Mouse (Mus musculus) midbrain, embryonic 10.5 days (tissue): ENCODE measurements around the gene Ajuba. TPM values are rescaled to one million over a fixed set of nuclear protein-coding genes. Genes with fewer than 3 reads are reported as not detected.

Source experiments
- DNase-seq: peaks from one replicate; pipeline ENCODE4 v3.0.0-alpha.2; 2017; ENCODE audit warnings: low spot score
- H3K27ac ChIP-seq: fragments of 300-500 bp; sonication (generic); replicated peaks from 2 replicates; pipeline ENCODE4 v1.5.1; 2016; ENCODE audit warnings: mild to moderate bottlenecking
- H3K27me3 ChIP-seq: fragments of 300-500 bp; sonication (generic); 2 replicates; pipeline ENCODE4 v1.6.1; 2016; ENCODE audit warnings: low read depth, mild to moderate bottlenecking; ENCODE audit not compliant: poor library complexity, severe bottlenecking
- H3K36me3 ChIP-seq: fragments of 300-500 bp; sonication (generic); 2 replicates; pipeline ENCODE4 v1.6.1; 2016; ENCODE audit warnings: mild to moderate bottlenecking, moderate library complexity
- H3K4me1 ChIP-seq: fragments of 300-500 bp; sonication (generic); 2 replicates; pipeline ENCODE4 v1.6.1; 2016
- H3K4me3 ChIP-seq: fragments of 300-500 bp; sonication (generic); 2 replicates; pipeline ENCODE4 v1.5.1; 2016; ENCODE audit warnings: mild to moderate bottlenecking, moderate library complexity
- H3K9me3 ChIP-seq: fragments of 300-500 bp; sonication (generic); replicated peaks from 2 replicates; pipeline ENCODE4 v1.6.1; 2016; ENCODE audit warnings: mild to moderate bottlenecking
- WGBS: fragments of 180-500 bp; shearing (Covaris S2); methylation state at CpG from one replicate; pipeline ENCODE4 v1.1.7; 2016; 5-methylcytosine and 5-hydroxymethylcytosine counted together
- polyA plus RNA-seq: library from polyadenylated mRNA; unstranded; fragments of >200 nt; fragmentation: Nextera tagmentation; extraction: Ambion mirVana; gene quantifications from 2 replicates; pipeline ENCODE4 v1.2.1, GENCODE M21; 2016

Gene Ajuba
- polyA plus RNA-seq, 1 experiment from 2014 or later = 88.8 TPM

DNA sequence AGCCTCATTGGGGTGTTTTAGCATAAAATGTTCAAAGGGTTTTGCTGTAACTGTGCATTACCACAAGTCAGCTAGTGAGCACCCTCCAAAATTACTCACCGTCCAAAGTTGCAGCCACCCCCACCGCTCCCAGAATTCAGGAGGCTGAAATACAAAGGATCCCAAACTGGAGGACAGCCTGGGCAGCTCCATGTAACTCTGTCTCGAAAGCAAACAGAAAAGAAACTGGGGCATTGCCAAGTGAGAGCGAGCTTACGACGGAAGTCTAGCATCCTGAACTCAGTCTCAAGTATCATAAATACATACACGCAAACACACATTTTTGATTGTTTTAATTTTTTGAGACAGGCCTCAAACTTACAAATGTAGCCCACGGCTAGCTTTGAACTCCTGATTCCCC, 20.0 kb downstream of the Ajuba start:
- 89% methylated on average over 8 of the region's 8 CpGs for WGBS
- Histone ChIP-seq H3K27ac (no peak overlapping the region), H3K9me3 (no peaks in the 10 kb centered on the region), H3K27me3 (no peaks in the 10 kb centered on the region), H3K36me3 (no peaks in the 10 kb centered on the region), H3K4me3 (no peak overlapping the region), H3K4me1 (peaks cover 16% of the 10 kb centered on the region)
- DNase-seq = no peak

DNA sequence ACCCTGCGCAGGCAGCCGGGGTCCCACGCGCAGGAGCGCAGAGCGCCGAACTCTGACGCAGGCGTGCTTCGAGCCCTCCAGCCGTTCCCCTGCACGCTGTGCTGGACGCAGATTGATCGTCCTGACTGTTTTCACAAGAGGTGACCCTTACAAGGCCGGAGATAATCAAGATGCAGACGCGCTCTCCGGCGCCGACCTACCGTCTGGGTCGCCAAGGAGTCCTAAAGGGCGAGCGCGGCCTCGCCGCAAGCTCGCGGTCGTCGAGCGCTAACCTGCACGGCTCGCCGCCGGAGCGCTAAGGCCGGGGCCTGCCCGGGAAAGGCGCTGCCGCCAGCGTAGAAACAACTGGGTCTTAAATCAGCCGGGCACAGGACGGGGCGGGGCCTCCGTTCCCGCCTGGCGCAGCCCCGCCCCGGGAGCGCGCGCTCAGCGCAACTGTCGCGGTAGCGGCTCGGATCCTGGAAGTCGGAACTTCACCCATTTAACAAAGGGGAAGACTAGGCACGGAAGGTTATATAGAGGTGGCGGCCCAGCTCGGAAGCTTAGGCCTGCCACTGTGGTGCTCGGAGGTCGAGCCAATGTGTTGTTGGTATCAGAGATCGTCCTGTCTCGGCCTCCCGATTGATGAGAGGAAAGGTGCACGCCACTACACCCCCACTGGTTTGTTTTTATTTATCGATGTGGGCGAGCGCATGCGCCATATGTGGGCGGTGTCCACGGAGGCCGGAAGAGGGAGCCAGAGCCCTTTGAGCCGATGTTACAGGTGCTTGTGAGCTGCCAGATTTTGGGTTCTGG, 23.2 kb downstream of the Ajuba start, which contains the start of gene Haus4:
Gene Haus4, minus strand, starts transcription at position 642 of the 795 bp plus-strand sequence.
- under 1% methylated on average over 76 of the region's 76 CpGs for WGBS
- H3K4me3 ChIP-seq = peak within 1 kb of the TSS; percentile 69
- H3K27ac ChIP-seq = peak within 1 kb of the TSS; percentile 93

DNA sequence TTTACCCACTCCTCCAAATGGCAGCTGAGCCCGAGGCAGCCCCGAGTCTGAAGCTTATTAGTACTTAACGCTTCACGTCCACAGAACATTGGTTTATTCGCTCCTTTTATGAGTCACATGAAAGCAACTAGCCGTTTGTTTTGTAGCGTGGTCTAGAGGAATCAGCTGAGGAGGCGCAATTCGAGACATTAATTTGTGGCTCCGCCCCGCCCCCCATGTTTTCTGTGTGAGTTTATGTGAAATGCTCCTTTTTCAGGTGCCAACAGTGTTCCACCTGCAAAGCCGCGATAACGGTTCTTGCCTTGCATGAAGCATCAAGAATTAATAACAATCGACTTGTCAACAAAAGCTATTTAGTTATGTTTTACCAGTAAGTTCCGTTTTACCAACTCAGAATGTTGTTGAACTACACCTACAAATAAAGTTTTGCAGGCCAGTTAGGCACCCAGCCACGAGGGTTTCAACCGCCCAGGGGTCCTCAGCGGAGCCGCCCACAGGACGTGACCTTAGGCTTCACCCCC, 23.8 kb downstream of the Ajuba start:
- DNase-seq = peak; percentile 21
- Histone ChIP-seq H3K4me3 (peak overlapping the region; percentile 69), H3K27me3 (no peaks in the 10 kb centered on the region), H3K4me1 (peaks cover 16% of the 10 kb centered on the region), H3K27ac (peak overlapping the region; percentile 93), H3K36me3 (peaks cover 36% of the 10 kb centered on the region), H3K9me3 (no peaks in the 10 kb centered on the region)
- WGBS = 8% methylated on average over 21 of the region's 21 CpGs

More for the DNA sequence above, 23.2 kb downstream of the Ajuba start, which contains the start of gene Haus4:
- Histone ChIP-seq H3K27me3 (no peaks in the 10 kb centered on the region), H3K4me1 (peaks cover 16% of the 10 kb centered on the region), H3K36me3 (peaks cover 30% of the 10 kb centered on the region), H3K9me3 (no peaks in the 10 kb centered on the region)
- DNase-seq = peak; percentile 89

DNA sequence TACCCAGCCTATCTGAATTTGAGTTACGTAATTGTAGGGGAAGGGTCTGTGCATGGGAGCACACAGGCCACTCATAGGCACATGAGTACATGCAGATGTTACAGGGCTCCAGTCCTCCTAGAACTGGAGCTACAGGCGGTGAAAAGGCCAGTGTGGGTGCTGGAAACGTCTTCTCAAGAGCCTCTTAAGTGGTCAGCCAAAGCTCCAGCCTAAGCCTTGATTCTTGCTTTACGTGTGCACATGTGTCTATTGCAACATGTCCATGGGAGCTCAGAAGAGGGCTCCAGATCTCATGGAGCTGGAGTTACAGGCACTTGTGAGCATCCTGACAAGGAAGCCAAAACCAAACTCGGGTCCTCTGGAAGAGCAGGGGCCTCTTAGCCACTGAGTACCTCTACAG, 32.7 kb downstream of the Ajuba start:
- Histone ChIP-seq H3K27me3 (no peaks in the 10 kb centered on the region), H3K4me1 (peaks cover 5% of the 10 kb centered on the region), H3K4me3 (no peak overlapping the region), H3K27ac (no peak overlapping the region), H3K9me3 (no peaks in the 10 kb centered on the region), H3K36me3 (peaks cover 90% of the 10 kb centered on the region)
- no peak for DNase-seq
- 92% methylated on average over 5 of the region's 5 CpGs for WGBS

DNA sequence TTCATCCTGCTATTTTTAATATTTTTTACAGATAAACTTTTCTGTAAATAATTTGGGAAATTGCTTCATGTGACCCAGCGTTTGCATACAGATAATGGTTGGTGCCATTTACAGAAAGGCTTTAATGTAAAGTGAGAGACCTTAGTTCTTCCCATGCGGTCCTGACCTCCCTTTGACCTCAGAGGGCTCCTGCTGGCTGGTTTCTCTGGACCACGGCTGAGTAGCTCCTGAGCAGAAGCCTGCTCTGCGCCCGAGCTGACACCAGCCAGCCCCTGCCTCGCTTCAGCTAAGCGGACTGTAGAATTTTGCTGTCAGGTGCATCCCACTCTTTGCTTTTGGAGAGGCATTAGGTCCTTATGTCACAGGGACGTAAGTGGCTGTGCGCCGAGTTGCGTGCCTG, 36.6 kb downstream of the Ajuba start:
- Histone ChIP-seq H3K27me3 (no peaks in the 10 kb centered on the region), H3K27ac (peak overlapping the region; percentile 57; the same call in 1 of the 2 replicates), H3K4me1 (peaks cover 5% of the 10 kb centered on the region), H3K36me3 (peaks cover 50% of the 10 kb centered on the region), H3K9me3 (no peaks in the 10 kb centered on the region), H3K4me3 (no peak overlapping the region)
- WGBS = 61% methylated on average over 11 of the region's 11 CpGs
- DNase-seq = no peak

DNA sequence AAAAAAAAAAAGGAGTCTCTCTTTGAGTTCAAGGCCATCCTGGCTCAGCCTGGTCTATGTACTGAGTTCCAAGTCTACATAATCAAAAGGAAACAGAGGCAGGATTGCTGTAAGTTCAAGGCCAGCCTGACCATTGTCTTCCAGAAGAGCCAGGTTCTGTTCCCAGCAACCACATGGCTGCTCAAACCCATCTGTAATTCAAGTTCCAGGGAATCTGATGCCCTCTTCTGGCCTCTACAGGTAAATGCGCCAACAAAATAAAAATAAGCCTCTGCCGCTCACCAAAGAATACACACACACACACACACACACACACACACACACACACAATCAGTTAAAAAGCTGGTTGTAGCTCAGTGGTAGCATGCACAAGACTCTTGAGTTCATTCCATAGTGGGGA, 38.8 kb downstream of the Ajuba start:
- Histone ChIP-seq H3K36me3 (peaks cover 28% of the 10 kb centered on the region), H3K4me3 (no peak overlapping the region), H3K4me1 (peaks cover 5% of the 10 kb centered on the region), H3K27me3 (no peaks in the 10 kb centered on the region), H3K9me3 (no peaks in the 10 kb centered on the region), H3K27ac (no peak overlapping the region)
- no peak for DNase-seq
- WGBS = 86% methylated on average over 2 of the region's 2 CpGs

DNA sequence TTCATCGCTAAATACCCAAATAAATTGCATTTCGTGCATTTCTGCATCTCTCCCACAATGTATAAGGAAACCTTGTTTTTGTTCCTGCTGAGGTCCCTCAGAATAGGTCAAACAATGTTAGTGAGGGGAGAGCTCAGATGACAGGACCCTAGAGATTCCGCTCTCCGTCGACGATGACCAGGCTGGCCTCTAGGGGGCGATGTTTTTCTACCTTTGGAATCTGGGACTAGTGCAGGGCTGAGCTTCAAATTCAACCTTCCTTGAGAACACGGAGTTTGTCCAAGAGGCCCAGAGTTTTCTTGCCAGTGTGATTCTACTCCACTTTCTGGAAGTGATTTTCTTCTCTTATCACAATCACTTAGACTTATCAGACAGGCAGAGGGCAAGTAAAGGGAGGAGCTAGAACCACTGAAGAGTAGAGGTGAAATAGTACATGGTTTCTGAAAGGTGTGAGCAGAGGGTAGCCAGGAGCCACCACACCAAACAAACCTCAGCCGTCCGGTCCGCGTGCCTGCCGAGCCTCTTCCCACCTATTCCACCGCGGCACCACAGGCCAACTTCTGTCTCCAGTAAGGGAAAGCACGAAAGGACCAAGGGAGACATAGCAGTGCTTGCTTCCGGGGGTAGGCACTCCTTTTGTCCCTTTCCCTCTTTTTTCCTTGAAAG, 48.8 kb downstream of the Ajuba start:
- WGBS = 11% methylated on average over 17 of the region's 17 CpGs
- no peaks in the 10 kb centered on the region for H3K36me3 ChIP-seq
- H3K27me3 ChIP-seq = no peaks in the 10 kb centered on the region
- DNase-seq = peak; percentile 91
- peaks cover 22% of the 10 kb centered on the region for H3K4me1 ChIP-seq
- no peak overlapping the region for H3K4me3 ChIP-seq
- H3K9me3 ChIP-seq = no peaks in the 10 kb centered on the region
- H3K27ac ChIP-seq = no peak overlapping the region; the same call in 1 of the 2 replicates

DNA sequence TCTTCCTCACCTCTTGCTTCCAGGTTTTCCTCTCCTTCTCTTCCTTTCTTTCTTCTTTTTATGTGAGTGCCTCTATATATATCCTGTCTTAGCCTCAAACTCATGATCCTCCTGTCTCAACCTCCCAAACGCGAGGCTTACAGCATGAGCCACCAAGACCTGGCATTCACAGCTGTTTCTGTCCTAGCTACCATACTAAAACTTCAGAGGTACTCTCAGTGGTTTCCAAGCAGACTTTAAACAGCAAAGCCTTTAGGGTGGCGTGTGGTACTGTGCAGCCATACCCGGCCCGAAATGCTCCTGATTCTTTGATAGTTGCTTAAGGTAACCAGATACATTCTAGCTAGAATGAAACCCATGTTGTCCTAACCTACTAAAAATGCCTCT, 49.4 kb downstream of the Ajuba start:
- 24% methylated on average over 5 of the region's 5 CpGs for WGBS
- no peak for DNase-seq
- H3K4me3 ChIP-seq = peak overlapping the region; percentile 57
- peak overlapping the region; percentile 87 for H3K27ac ChIP-seq
- peaks cover 22% of the 10 kb centered on the region for H3K4me1 ChIP-seq
- no peaks in the 10 kb centered on the region for H3K27me3 ChIP-seq
- H3K9me3 ChIP-seq = no peaks in the 10 kb centered on the region
- no peaks in the 10 kb centered on the region for H3K36me3 ChIP-seq

DNA sequence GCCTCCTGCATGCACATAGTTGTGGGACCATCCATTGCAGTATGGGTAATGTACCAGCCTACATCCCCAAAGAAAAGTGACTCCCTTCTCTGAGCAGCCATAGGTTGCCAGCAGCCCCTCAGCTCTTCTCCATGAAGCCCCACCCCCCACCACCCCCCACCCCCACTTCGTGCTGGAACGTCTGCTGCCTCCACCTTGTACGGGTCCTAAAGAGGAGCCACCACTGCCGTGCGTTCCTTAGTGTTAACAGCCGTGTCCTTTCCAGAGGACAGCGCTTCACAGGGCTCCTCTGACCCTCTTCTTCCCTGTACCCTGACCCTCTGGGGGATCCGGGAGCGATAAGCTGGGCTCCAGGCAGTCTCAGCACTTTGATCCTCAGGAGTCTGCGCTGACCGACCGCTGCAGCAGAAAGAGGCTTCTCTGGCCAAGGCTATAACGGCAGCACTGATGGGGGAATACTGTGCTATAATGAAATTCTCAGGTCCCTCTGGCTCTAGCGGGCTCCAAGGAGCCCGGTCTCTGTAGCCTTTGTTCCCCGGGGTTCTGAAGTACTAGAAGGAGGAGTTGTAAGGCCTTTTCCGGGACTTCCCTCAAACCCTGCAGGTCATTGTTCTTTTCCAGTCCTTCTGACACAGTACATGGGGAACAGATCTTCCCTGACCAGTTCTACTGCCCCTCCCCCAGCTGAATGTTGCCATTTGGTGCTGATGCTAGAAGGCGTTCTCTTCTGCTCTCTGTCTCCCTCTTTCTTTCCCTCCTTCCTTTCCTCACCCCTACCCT, 49.9 kb downstream of the Ajuba start:
- Histone ChIP-seq H3K4me1 (peaks cover 22% of the 10 kb centered on the region), H3K36me3 (no peaks in the 10 kb centered on the region), H3K9me3 (no peaks in the 10 kb centered on the region), H3K4me3 (peak overlapping the region; percentile 57), H3K27me3 (no peaks in the 10 kb centered on the region), H3K27ac (peak overlapping the region; percentile 87)
- under 1% methylated on average over 18 of the region's 18 CpGs for WGBS
- DNase-seq = peak; percentile 64

DNA sequence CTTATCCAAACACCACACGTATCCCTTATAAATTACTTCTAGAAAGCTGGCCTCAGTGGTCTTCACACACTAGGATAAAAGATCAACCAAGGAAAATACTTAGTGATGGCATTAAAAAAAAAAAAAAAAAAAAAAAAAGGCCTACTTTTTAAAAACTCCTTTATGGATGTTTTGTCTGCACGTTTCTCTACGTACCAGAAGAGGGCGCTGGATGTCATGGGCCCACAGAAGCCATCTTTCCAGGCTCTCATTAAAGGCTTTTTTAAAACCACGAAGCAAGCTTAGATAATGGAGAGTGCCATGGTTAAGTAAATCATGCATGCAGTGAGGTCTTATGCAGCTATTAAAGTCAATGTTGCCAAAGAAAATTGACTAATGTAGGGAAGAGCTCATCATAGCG, 53.8 kb downstream of the Ajuba start:
- DNase-seq = no peak
- no peak overlapping the region for H3K4me3 ChIP-seq
- H3K27ac ChIP-seq = no peak overlapping the region
- H3K9me3 ChIP-seq = no peaks in the 10 kb centered on the region
- WGBS = 29% methylated on average over 6 of the region's 6 CpGs
- peaks cover 23% of the 10 kb centered on the region for H3K4me1 ChIP-seq
- no peaks in the 10 kb centered on the region for H3K27me3 ChIP-seq
- no peaks in the 10 kb centered on the region for H3K36me3 ChIP-seq
